Mouse (Mus musculus) ES-E14 (cell line): Measurements from ENCODE around the gene Mapk13. TPM values are rescaled to one million over a fixed set of nuclear protein-coding genes. Genes with fewer than 3 reads are reported as not detected.

ENCODE experiments used
- DNase-seq: peaks from one replicate; pipeline ENCODE4 v3.0.0-alpha.2; 2013; ENCODE audit warnings: low read depth, low spot score
- H3K27ac ChIP-seq: 2 replicates; pipeline ENCODE4 v1.5.1; 2012; ENCODE audit warnings: low read depth, mild to moderate bottlenecking, low read length, moderate library complexity, mixed read lengths; ENCODE audit not compliant: poor library complexity, insufficient read depth, severe bottlenecking
- H3K36me3 ChIP-seq: 2 replicates; pipeline ENCODE4 v1.6.1; 2012; ENCODE audit warnings: mild to moderate bottlenecking, low read length, moderate library complexity, mixed read lengths; ENCODE audit not compliant: control insufficient read depth, poor library complexity, insufficient read depth, severe bottlenecking
- H3K4me1 ChIP-seq, 2 experiments: fragments of 150-350 bp in 1 of 2; sonication (generic) in 1 of 2; 2 replicates each; pipeline ENCODE4 v1.6.1; 2012; ENCODE audit warnings: low read length in 2 of 2, mild to moderate bottlenecking in 1 of 2, mixed read lengths in 1 of 2; ENCODE audit not compliant: control insufficient read depth in 2 of 2, insufficient read depth in 2 of 2, poor library complexity in 1 of 2
- H3K4me3 ChIP-seq, 2 experiments: fragments of 150-350 bp in 1 of 2; sonication (generic) in 1 of 2; 2 replicates each; pipeline ENCODE4 v1.5.1; 2012; ENCODE audit warnings: low read length in 2 of 2, low read depth in 1 of 2, mild to moderate bottlenecking in 1 of 2, mixed read lengths in 1 of 2; ENCODE audit not compliant: insufficient read depth in 1 of 2, poor library complexity in 1 of 2, severe bottlenecking in 1 of 2
- H3K9ac ChIP-seq: 2 replicates; pipeline ENCODE4 v1.6.1; 2012; ENCODE audit warnings: low read depth, mild to moderate bottlenecking, low read length, mixed read lengths; ENCODE audit not compliant: poor library complexity, insufficient read depth, severe bottlenecking
- H3K9me3 ChIP-seq: fragments of 150-350 bp; sonication (generic); 2 replicates; pipeline ENCODE4 v1.6.1; 2012; ENCODE audit warnings: low read depth, mild to moderate bottlenecking, low read length; ENCODE audit not compliant: control insufficient read depth, insufficient read depth
- CHD2 ChIP-seq: IDR thresholded peaks from 2 replicates; pipeline ENCODE4 v1.6.1; 2014; ENCODE audit warnings: mild to moderate bottlenecking, low read depth, low read length, inconsistent platforms
- HCFC1 ChIP-seq: IDR thresholded peaks from 2 replicates; pipeline ENCODE4 v1.6.1; 2012; ENCODE audit warnings: low read length, inconsistent platforms, borderline replicate concordance; ENCODE audit not compliant: insufficient read depth
- MAFK ChIP-seq: IDR thresholded peaks from 2 replicates; pipeline ENCODE4 v1.6.1; 2014; ENCODE audit warnings: mild to moderate bottlenecking, low read depth, low read length, inconsistent platforms; ENCODE audit not compliant: insufficient read depth
- ZC3H11A ChIP-seq: IDR thresholded peaks from 2 replicates; pipeline ENCODE4 v1.6.1; 2012; ENCODE audit warnings: low read depth, mild to moderate bottlenecking, inconsistent platforms, low read length, borderline replicate concordance
- ZNF384 ChIP-seq: IDR thresholded peaks from 2 replicates; pipeline ENCODE4 v1.6.1; 2012; ENCODE audit warnings: low read depth, low read length, inconsistent platforms
- in situ Hi-C, 2 experiments: fragments of 600-800 bp; cut with MboI; formaldehyde crosslinking; loops; one replicate each; pipeline ENCODE4 v1.15.1; 2025; ENCODE audit warnings: low sequenced_read_pairs in 2 of 2, inconsistent platforms in 1 of 2; ENCODE audit not compliant: unreplicated experiment in 2 of 2
- total RNA-seq: library from RNA; depleted of rRNA; stranded (reverse); fragments of 300-350 nt; gene quantifications from 2 replicates; pipeline ENCODE4 v1.2.3, GENCODE M21; 2012; rRNA removed

Gene Mapk13
- total RNA-seq, 1 experiment, result 7.1 TPM

DNA sequence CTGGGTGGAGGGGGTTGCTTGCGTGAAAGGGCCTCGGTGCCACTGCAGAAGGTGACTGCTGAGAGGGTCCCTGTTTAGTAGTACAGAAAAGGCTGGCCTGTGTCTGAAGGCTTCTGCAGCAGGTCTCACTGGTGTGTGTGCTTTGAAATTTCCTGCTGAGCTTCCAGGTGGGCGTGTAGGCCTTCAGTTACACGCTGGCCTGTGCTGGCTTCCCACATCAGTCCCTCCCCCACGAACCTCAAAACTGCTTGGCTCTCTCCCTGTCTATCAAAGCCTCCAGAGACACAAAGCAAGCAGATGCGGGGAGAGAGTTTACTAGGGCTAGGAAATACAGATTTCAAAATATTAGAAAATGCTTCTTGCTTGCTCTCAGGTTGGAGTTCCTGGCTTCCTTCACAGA lies 55.8 kb downstream of the Mapk13 start:
- no peak overlapping the region for H3K4me3 ChIP-seq
- in situ Hi-C loops, result no loop called here
- H3K4me1 ChIP-seq, result 0 out of 4 replicates have a peak, but pooled peaks cover 0 to 2% of the 10 kb centered on the region in 2 experiments
- DNase-seq, result no peak
- H3K36me3 ChIP-seq, result peaks cover 74% of the 10 kb centered on the region
- no peak for TF ChIP-seq ZNF384
- no peak for TF ChIP-seq MAFK
- TF ChIP-seq CHD2, result no peak
- no peak for TF ChIP-seq HCFC1
- no peak for TF ChIP-seq ZC3H11A
- H3K9me3 ChIP-seq, result no peaks in the 10 kb centered on the region
- H3K9ac ChIP-seq, result no peak overlapping the region
- no peak overlapping the region for H3K27ac ChIP-seq

DNA sequence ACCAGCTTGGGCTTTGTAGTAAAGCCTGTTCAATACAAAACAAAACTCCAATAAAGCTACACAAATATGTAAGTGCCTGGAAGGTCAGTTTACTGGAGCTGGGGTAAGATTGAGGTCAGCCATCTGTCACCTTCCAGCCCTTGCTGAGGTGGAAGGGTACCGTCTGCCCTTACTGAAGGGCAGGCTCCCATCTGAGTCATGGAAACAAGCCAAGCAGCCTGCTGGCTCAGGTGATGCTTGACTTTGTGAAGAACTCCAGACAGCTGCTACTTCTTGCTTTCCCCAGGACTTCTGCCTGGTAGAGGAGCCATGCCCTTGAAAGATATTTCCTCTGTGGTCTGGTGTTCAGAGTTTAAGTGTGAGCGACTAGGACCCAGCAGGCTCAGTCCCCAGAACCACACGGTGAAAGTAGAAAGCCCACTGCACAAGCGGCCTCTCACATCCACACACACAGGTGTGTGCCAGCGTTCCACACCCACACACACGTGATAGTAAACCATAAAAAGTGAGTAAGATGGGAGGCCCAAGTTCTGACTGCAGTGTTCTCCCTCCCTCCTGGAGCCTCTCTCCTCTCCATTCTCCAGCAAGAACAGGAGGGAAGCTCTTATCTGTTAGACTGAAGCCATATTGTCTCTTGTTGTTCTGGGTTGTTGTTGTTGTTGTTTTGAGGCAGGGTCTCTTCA lies 56.4 kb downstream of the Mapk13 start:
- no peak for DNase-seq
- H3K27ac ChIP-seq, result no peak overlapping the region
- peaks cover 76% of the 10 kb centered on the region for H3K36me3 ChIP-seq
- no peaks in the 10 kb centered on the region for H3K9me3 ChIP-seq
- no peak overlapping the region for H3K9ac ChIP-seq
- H3K4me1 ChIP-seq, result 0 out of 4 replicates have a peak, but pooled peaks cover 0 to 2% of the 10 kb centered on the region in 2 experiments
- TF ChIP-seq HCFC1 (no peak), MAFK (no peak), CHD2 (no peak), ZNF384 (no peak), ZC3H11A (no peak)
- H3K4me3 ChIP-seq, result no peak overlapping the region
- in situ Hi-C loops, result no loop called here

- Histone ChIP-seq H3K4me3 (no peak overlapping the region), H3K9me3 (no peaks in the 10 kb centered on the region), H3K36me3 (peaks cover 66% of the 10 kb centered on the region), H3K9ac (no peak overlapping the region), H3K4me1 (0 out of 4 replicates have a peak, but pooled peaks cover 2% of the 10 kb centered on the region in 2 experiments), H3K27ac (no peak overlapping the region)
- in situ Hi-C loops, result no loop called here
- DNase-seq, result no peak
- TF ChIP-seq HCFC1, result no peak
- no peak for TF ChIP-seq CHD2
- TF ChIP-seq ZC3H11A, result no peak
- TF ChIP-seq ZNF384, result no peak
- no peak for TF ChIP-seq MAFK
These were observed 58.7 kb downstream of the Mapk13 start for GRCm38 (mm10) chr17:28827665-28828231.

- no peak overlapping the region for H3K9ac ChIP-seq
- in situ Hi-C loops, result no loop called here
- H3K4me1 ChIP-seq, result peaks cover 0 to 2% of the 10 kb centered on the region in 2 experiments; a peak in 1 of 4 replicates
- H3K27ac ChIP-seq, result no peak overlapping the region
- no peaks in the 10 kb centered on the region for H3K9me3 ChIP-seq
- DNase-seq, result no peak
- no peak overlapping the region for H3K4me3 ChIP-seq
- H3K36me3 ChIP-seq, result peaks cover 54% of the 10 kb centered on the region
- no peak for TF ChIP-seq HCFC1
- TF ChIP-seq CHD2, result no peak
- no peak for TF ChIP-seq MAFK
- no peak for TF ChIP-seq ZC3H11A
These were observed 60.0 kb downstream of the Mapk13 start for GRCm38 (mm10) chr17:28829120-28829519.

Other genes with a start within 250 kb of the Mapk13 start
- not detected in 2 replicates for gene Armc12, start 238.5 kb upstream of the Mapk13 start, total RNA-seq
- not detected in 2 replicates for gene Clpsl2, start 219.9 kb upstream of the Mapk13 start, total RNA-seq
- gene Clps, start 208.5 kb upstream of the Mapk13 start, total RNA-seq, result 2.5 and 2.9 TPM in 2 replicates
- 0.76 and 1.7 TPM in 2 replicates for gene Lhfpl5, start 193.7 kb upstream of the Mapk13 start, total RNA-seq
- 103 and 115 TPM in 2 replicates for gene Srpk1, start 146.6 kb upstream of the Mapk13 start, total RNA-seq
- gene Slc26a8, start 79.1 kb upstream of the Mapk13 start, total RNA-seq, result 0.69 and 1.1 TPM in 2 replicates
- gene Mapk14, start 78.0 kb upstream of the Mapk13 start, total RNA-seq, result 65.9 and 77.3 TPM in 2 replicates
- 2.5 and 4.1 TPM in 2 replicates for gene AC170998.1, start 43.2 kb upstream of the Mapk13 start, total RNA-seq
- 20.5 and 24.5 TPM in 2 replicates for gene Brpf3, start 31.8 kb downstream of the Mapk13 start, total RNA-seq
- 0.05 and 0.27 TPM in 2 replicates for gene Pnpla1, start 89.1 kb downstream of the Mapk13 start, total RNA-seq
- gene 4930539E08Rik, start 146.0 kb downstream of the Mapk13 start, total RNA-seq, result 1.2 and 1.4 TPM in 2 replicates
- gene Pxt1, start 174.5 kb downstream of the Mapk13 start, total RNA-seq, result 0.36 and 1.4 TPM in 2 replicates
- 39.6 and 46.9 TPM in 2 replicates for gene Kctd20, start 182.7 kb downstream of the Mapk13 start, total RNA-seq
- gene Stk38, start 238.7 kb downstream of the Mapk13 start, total RNA-seq, result 78.0 and 85.7 TPM in 2 replicates